Mouse (Mus musculus) stomach, embryonic 16.5 days (tissue): ENCODE data around the gene Vinac1. TPM values are rescaled to one million over a fixed set of nuclear protein-coding genes. Genes with fewer than 3 reads are reported as not detected.
A peak's percentile ranks its signal among the peaks of the same experiment; 100 is the strongest.

Experiments used
- ATAC-seq: fragments of 200-750 bp; cut with Nextera tagmentation; 2 replicates; pipeline ENCODE4 v1.8.0; 2017; ENCODE audit warnings: moderate number of reproducible peaks, moderate TSS enrichment; ENCODE audit not compliant: insufficient read depth, low FRiP score
- H3K27ac ChIP-seq: fragments of 300-500 bp; sonication (generic); 2 replicates; pipeline ENCODE4 v1.5.1; 2014; ENCODE audit warnings: low read length
- H3K27me3 ChIP-seq: fragments of 300-500 bp; sonication (generic); 2 replicates; pipeline ENCODE4 v1.6.1; 2014; ENCODE audit warnings: low read length, control low read depth, mixed read lengths; ENCODE audit not compliant: control insufficient read depth, insufficient read depth
- H3K36me3 ChIP-seq: fragments of 300-500 bp; sonication (generic); 2 replicates; pipeline ENCODE4 v1.6.1; 2014; ENCODE audit warnings: low read length; ENCODE audit not compliant: control insufficient read depth, insufficient read depth
- H3K4me1 ChIP-seq: fragments of 300-500 bp; sonication (generic); 2 replicates; pipeline ENCODE4 v1.6.1; 2014; ENCODE audit warnings: low read length, control low read depth, mixed read lengths; ENCODE audit not compliant: control insufficient read depth, insufficient read depth
- H3K4me2 ChIP-seq: fragments of 300-500 bp; sonication (generic); 2 replicates; pipeline ENCODE4 v1.6.1; 2014; ENCODE audit warnings: low read depth, low read length, mixed read lengths
- H3K4me3 ChIP-seq: fragments of 300-500 bp; sonication (generic); replicated peaks from 2 replicates; pipeline ENCODE4 v1.5.1; 2014; ENCODE audit warnings: mild to moderate bottlenecking, low read length
- H3K9ac ChIP-seq: fragments of 300-500 bp; sonication (generic); 2 replicates; pipeline ENCODE4 v1.6.1; 2014; ENCODE audit warnings: low read length
- H3K9me3 ChIP-seq: fragments of 300-500 bp; sonication (generic); replicated peaks from 2 replicates; pipeline ENCODE4 v1.6.1; 2016; ENCODE audit warnings: low read length, control low read depth; ENCODE audit not compliant: control insufficient read depth
- WGBS: fragments of 180-500 bp; shearing (Covaris S2); extraction: QIAGEN DNeasy Blood & Tissue Kit; methylation state at CpG from one replicate; pipeline ENCODE4 v1.1.7; 2014; 5-methylcytosine and 5-hydroxymethylcytosine counted together
- polyA plus RNA-seq: library from polyadenylated mRNA; unstranded; fragments of >200 nt; fragmentation: Nextera tagmentation; extraction: Ambion mirVana; gene quantifications from 2 replicates; pipeline ENCODE4 v1.2.1, GENCODE M21; 2015

Gene Vinac1
- polyA plus RNA-seq, 1 experiment from 2014 or later = 0.10 TPM

- no peak overlapping the region for H3K9ac ChIP-seq
- no peaks in the 10 kb centered on the region for H3K9me3 ChIP-seq
- no peaks in the 10 kb centered on the region for H3K27me3 ChIP-seq
- no peak for ATAC-seq
- no peak overlapping the region for H3K4me2 ChIP-seq
- H3K27ac ChIP-seq = no peak overlapping the region
- H3K4me1 ChIP-seq = no peaks in the 10 kb centered on the region
- peaks cover 8% of the 10 kb centered on the region; the same call in 1 of the 2 replicates for H3K36me3 ChIP-seq
- WGBS = 84% methylated on average over 3 of the region's 3 CpGs
- H3K4me3 ChIP-seq = no peak overlapping the region
Observed at GRCm38 (mm10) chr2:129078313-129078712, 30.3 kb upstream of the Vinac1 start.

GRCm38 (mm10) chr2:129070296-129070695 lies 22.3 kb upstream of the Vinac1 start:
- Histone ChIP-seq H3K27me3 (no peaks in the 10 kb centered on the region), H3K4me3 (no peak overlapping the region), H3K9ac (no peak overlapping the region), H3K4me2 (no peak overlapping the region), H3K27ac (no peak overlapping the region), H3K36me3 (no peaks in the 10 kb centered on the region), H3K4me1 (peaks cover 9% of the 10 kb centered on the region; the same call in 1 of the 2 replicates), H3K9me3 (no peaks in the 10 kb centered on the region)
- WGBS = 86% methylated on average over 3 of the region's 3 CpGs
- ATAC-seq = no peak

GRCm38 (mm10) chr2:129066326-129066725 lies 18.4 kb upstream of the Vinac1 start:
- ATAC-seq = peak; percentile 81
- H3K9ac ChIP-seq = peak overlapping the region; percentile 87
- H3K36me3 ChIP-seq = no peaks in the 10 kb centered on the region
- no peaks in the 10 kb centered on the region for H3K9me3 ChIP-seq
- no peaks in the 10 kb centered on the region for H3K27me3 ChIP-seq
- under 1% methylated on average over 20 of the region's 20 CpGs for WGBS
- H3K27ac ChIP-seq = peak overlapping the region; percentile 78
- peak overlapping the region; percentile 88 for H3K4me3 ChIP-seq
- peak overlapping the region; percentile 71 for H3K4me2 ChIP-seq
- H3K4me1 ChIP-seq = peaks cover 9% of the 10 kb centered on the region; the same call in 1 of the 2 replicates

GRCm38 (mm10) chr2:129065437-129066282 lies 17.7 kb upstream of the Vinac1 start, which contains the start of gene Ttl:
Gene Ttl, plus strand, starts transcription at chr2:129065942.
- peak within 1 kb of the TSS; percentile 88 for H3K4me3 ChIP-seq
- no peaks in the 10 kb centered on the region for H3K27me3 ChIP-seq
- ATAC-seq = peak; percentile 95
- H3K27ac ChIP-seq = peak within 1 kb of the TSS; percentile 78
- H3K9ac ChIP-seq = peak within 1 kb of the TSS; percentile 87
- no peaks in the 10 kb centered on the region for H3K9me3 ChIP-seq
- no peaks in the 10 kb centered on the region for H3K36me3 ChIP-seq
- WGBS = 1% methylated on average over 62 of the region's 62 CpGs
- H3K4me1 ChIP-seq = peaks cover 9% of the 10 kb centered on the region; the same call in 1 of the 2 replicates
- H3K4me2 ChIP-seq = peak within 1 kb of the TSS; percentile 71

GRCm38 (mm10) chr2:129061456-129062059 lies 13.6 kb upstream of the Vinac1 start:
- WGBS = 58% methylated on average over 10 of the region's 10 CpGs
- Histone ChIP-seq H3K9ac (no peak overlapping the region), H3K27me3 (no peaks in the 10 kb centered on the region), H3K27ac (no peak overlapping the region), H3K4me3 (no peak overlapping the region), H3K36me3 (no peaks in the 10 kb centered on the region), H3K4me2 (no peak overlapping the region), H3K9me3 (0 out of 2 replicates have a peak, but pooled peaks cover 2% of the 10 kb centered on the region), H3K4me1 (no peaks in the 10 kb centered on the region)
- ATAC-seq = no peak

- 0 out of 2 replicates have a peak, but pooled peaks cover 6% of the 10 kb centered on the region for H3K9me3 ChIP-seq
- no peak overlapping the region for H3K4me3 ChIP-seq
- H3K4me1 ChIP-seq = no peaks in the 10 kb centered on the region
- no peak overlapping the region for H3K4me2 ChIP-seq
- WGBS = 90% methylated on average over 6 of the region's 6 CpGs
- no peaks in the 10 kb centered on the region for H3K27me3 ChIP-seq
- no peak for ATAC-seq
- H3K36me3 ChIP-seq = no peaks in the 10 kb centered on the region
- no peak overlapping the region for H3K27ac ChIP-seq
- no peak overlapping the region for H3K9ac ChIP-seq
Observed at GRCm38 (mm10) chr2:129057920-129058361, 10.0 kb upstream of the Vinac1 start.

GRCm38 (mm10) chr2:129057256-129057655 lies 9.3 kb upstream of the Vinac1 start:
- ATAC-seq = no peak
- Histone ChIP-seq H3K27ac (no peak overlapping the region), H3K4me2 (no peak overlapping the region), H3K9me3 (0 out of 2 replicates have a peak, but pooled peaks cover 6% of the 10 kb centered on the region), H3K4me1 (no peaks in the 10 kb centered on the region), H3K36me3 (no peaks in the 10 kb centered on the region), H3K27me3 (no peaks in the 10 kb centered on the region), H3K9ac (no peak overlapping the region), H3K4me3 (no peak overlapping the region)
- 96% methylated on average over 8 of the region's 8 CpGs for WGBS

GRCm38 (mm10) chr2:129056597-129056996 lies 8.6 kb upstream of the Vinac1 start:
- Histone ChIP-seq H3K27ac (no peak overlapping the region), H3K9me3 (0 out of 2 replicates have a peak, but pooled peaks cover 6% of the 10 kb centered on the region), H3K4me3 (no peak overlapping the region), H3K36me3 (no peaks in the 10 kb centered on the region), H3K9ac (no peak overlapping the region), H3K4me2 (no peak overlapping the region), H3K4me1 (no peaks in the 10 kb centered on the region), H3K27me3 (no peaks in the 10 kb centered on the region)
- 55% methylated on average over 9 of the region's 9 CpGs for WGBS
- no peak for ATAC-seq

GRCm38 (mm10) chr2:129055741-129056140 lies 7.8 kb upstream of the Vinac1 start:
- no peaks in the 10 kb centered on the region for H3K27me3 ChIP-seq
- H3K9me3 ChIP-seq = 0 out of 2 replicates have a peak, but pooled peaks cover 6% of the 10 kb centered on the region
- H3K9ac ChIP-seq = no peak overlapping the region
- no peak overlapping the region for H3K4me3 ChIP-seq
- 83% methylated on average over 6 of the region's 6 CpGs for WGBS
- no peak overlapping the region for H3K4me2 ChIP-seq
- H3K4me1 ChIP-seq = no peaks in the 10 kb centered on the region
- ATAC-seq = no peak
- H3K27ac ChIP-seq = no peak overlapping the region
- no peaks in the 10 kb centered on the region for H3K36me3 ChIP-seq
